Mouse (Mus musculus): ENCODE data around the gene Fry. TPM values are rescaled to one million over a fixed set of nuclear protein-coding genes. Genes with fewer than 3 reads are reported as not detected.

Gene Fry
- total RNA-seq, 2 experiments from 2014 or later = 196 to 210 TPM

DNA sequence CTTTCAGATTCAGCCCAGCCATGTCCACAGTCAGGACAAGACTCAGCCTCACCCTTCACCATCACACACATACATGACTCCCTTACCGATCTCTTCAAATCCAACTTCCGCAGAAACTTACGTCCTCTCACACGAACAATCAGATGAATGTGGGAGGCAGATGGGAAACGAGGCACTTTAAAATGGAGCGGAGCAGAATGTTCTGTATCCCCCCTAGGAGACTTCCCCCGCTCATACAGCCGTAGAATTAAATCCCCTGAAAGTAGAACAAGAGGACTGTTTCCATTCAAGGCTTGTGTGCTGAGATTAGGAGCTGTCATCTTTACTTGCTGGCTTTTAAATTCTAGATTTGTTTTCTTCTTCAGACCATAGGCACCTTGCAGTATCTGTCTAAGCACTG is 10.0 kb downstream of the Fry start:
- DNase-seq (ENCODE audit: low spot score in 2 of 2) = peak; percentile 40 to 74

DNA sequence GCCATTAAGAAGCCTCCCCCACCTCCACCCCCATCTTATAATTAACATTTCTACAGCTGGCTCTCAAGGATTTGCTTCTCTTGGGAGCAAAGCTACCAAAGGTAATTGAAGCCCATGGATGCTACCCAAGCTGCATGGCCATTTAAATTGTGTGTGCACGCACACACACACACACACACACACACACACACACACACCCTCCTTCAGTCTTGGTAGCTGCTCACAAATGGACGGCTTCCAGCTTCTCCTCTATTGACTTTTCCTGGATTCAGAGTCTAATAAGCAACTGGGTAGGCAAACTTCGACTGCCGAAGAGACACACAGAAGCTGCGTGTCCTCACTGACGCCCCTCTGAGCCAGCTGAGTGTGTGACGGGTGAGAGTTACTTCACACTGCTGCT is 11.7 kb downstream of the Fry start:
- DNase-seq (ENCODE audit: low spot score in 2 of 2) = peak in 1 of 2 experiments; percentile 55

DNA sequence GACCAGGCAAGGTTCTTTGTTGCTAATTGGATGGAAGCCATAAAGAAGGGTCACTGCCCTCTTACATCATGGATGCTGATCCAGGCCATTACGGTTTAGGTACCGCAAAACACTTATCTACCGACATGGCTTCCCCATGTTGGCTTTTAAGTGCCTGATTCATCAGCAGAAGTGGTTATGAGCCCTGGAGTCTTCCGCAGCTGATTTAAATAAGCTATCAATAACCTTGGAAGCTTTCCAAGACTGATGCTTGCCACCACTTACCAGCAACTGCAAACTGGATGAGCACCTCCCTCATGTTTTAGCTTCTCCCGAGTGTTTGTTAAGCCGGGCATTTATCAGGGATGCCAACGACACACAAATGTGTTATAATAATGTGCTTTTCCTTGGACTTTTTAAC is 12.7 kb downstream of the Fry start:
- no peak for DNase-seq (ENCODE audit: low spot score in 2 of 2)

DNA sequence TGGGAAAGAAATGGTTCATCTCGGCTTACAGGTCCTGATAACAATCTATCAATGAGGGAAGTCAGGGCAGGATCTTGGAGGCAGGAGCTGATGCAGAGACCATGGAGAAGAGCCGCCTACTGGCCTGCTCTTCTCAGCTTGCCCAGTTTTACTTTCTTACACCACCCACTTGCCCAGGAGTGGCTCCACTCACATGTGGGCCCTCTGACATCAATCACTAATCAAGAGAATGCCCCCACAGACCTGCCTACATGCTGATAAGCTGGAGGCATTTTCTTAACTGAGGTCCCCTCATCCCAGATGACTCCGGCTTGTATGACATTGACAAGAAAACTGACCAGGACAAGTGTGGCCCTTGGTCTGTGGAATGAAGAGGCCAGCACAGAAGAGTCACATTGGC is 16.2 kb downstream of the Fry start:
- DNase-seq (ENCODE audit: low spot score in 2 of 2) = no peak

DNA sequence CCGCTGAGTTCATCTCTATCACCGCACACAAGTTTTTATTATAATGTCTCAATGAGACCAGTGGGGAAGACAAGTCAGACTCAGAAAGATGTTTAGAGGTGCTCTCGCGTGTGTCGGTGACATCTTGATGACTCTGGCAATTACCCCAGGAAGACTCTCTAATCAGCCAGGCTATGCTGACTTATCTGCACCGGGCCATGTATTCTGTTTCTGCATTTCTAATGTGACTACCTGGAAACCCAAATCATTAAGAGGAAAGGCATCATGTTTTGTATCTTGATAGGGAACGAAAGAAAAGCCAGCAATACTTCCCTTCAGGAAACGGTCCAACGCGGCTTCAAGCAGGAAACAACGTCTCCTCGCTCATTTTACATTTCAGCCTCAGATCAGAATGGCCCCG is 17.1 kb downstream of the Fry start:
- no peak for DNase-seq (ENCODE audit: low spot score in 2 of 2)

DNA sequence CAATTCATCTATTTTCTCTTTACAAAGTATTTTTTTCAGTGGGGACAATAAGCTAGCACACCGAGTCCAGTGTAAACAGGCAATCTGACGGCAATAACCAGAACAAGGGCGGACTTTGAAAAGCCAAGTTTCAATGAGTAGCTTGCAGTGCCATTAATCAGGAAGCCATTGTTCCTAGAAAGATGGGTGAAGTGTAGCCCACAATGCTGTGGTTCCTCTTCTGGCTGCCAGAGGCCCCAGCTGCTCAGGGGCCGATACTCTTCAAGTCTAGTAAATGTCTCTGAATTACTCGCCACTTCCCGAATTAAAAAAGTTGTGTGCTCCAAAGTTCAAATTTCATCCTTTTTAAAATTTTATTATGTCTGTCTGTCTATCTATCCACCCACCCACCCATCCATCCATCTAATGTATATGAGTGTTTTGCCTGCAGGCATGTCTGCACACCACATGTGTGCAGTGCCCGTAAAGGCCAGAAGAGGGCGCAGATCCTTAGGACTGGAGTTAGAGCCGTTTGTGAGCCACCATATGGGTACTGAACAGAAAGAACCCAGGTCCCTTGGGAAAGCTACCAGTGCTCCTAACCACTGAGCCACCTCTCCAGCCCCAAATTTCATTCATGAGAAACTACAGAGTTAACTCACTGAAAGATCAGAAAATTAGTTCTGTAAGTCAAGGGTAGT is 19.5 kb downstream of the Fry start:
- DNase-seq (ENCODE audit: low spot score in 2 of 2) = no peak

DNA sequence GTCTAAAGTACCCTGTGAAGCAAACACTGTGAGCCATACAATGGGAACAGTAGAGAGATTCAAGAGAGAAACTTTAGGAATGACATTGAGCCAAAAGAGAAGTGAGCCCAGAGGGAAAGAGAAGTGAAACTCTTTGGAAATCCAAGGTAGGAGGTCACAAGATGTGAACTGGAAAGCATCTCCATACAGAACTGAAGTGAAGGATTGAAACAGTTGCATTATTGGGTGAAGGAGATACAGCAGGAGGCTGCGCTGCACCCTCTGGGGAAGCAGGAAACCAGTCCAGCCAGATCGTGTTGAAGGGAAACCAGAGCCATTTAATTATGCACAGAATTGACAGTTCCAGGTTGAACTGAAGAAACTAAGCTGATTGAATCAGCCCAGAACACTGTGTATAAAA is 22.1 kb downstream of the Fry start:
- no peak for DNase-seq (ENCODE audit: low spot score in 2 of 2)

DNA sequence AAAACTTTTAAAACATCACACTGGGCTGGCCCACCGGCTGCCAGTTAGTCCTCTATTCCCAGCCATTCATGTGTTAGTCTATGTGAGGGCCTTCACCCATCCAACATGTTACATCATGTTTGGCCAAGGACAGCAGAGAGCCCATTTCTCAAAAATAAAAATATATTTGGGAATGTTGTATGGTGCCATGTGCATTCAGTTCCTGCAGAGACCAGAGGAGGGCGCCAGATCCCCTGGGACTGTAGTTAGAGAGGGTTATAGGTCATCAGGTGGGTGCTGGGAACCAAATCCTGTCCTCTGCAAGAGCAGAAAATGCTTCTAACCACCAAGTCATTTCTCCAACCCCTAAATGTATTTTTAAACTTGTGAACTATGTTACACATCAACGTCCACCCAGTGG is 27.5 kb downstream of the Fry start:
- DNase-seq (ENCODE audit: low spot score in 2 of 2) = no peak

DNA sequence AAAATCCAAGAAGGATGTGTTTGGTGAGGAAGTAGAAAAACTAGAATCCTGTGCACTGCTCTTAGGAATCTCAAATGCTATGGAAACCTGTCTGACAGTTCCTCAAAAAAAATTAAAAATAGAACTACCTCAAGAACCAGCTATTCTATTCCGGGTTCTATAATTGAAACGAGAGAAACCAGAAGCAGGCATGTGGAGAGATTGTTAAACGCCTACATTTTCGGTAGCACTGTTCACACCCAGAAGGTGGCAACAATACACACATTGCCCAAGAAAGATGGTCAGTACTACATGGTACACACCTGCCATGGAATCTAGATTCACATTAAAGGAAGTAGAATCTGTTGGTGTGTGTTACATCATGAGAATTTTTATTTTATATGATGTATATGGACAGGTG is 28.2 kb downstream of the Fry start:
- no peak for DNase-seq (ENCODE audit: low spot score in 2 of 2)

DNA sequence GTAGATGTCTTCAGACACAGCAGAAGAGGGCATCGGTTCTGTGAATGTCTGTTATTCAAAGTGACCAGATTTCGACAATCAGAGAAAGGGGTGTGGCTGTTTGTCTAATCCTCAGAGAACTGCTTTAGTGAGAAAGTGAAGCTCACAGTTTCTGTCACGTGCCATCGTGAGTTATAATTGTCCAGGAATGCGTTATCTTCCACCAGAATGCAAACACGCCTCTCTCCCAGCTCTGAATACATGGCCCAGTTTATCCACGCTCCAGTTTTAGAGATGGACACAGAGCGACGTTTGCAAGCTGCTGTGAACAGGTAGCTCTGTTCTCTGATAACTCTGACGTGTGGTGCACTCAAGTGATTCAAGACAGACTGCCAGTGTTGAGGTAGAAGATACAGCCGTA is 31.3 kb downstream of the Fry start:
- DNase-seq (ENCODE audit: low spot score in 2 of 2) = no peak

DNA sequence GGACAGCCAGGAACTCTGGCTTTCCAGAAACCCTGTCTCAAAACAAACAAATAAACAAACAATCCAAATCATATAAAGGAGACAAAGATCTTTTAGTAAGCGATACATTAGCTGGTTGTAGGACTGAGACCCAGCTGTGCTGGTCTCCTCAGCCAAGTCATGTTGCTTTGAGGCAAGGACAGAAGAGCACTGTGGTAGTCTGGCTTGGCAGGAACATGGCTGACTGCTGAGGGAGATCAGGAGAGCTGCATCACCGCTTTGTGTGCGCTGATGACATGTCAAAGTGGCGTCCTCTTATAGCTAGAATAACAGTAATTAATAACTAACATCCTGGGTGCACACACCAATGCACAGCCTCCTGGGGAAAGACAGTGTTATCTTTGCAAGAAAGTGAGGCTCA is 32.5 kb downstream of the Fry start:
- DNase-seq (ENCODE audit: low spot score in 2 of 2) = no peak

DNA sequence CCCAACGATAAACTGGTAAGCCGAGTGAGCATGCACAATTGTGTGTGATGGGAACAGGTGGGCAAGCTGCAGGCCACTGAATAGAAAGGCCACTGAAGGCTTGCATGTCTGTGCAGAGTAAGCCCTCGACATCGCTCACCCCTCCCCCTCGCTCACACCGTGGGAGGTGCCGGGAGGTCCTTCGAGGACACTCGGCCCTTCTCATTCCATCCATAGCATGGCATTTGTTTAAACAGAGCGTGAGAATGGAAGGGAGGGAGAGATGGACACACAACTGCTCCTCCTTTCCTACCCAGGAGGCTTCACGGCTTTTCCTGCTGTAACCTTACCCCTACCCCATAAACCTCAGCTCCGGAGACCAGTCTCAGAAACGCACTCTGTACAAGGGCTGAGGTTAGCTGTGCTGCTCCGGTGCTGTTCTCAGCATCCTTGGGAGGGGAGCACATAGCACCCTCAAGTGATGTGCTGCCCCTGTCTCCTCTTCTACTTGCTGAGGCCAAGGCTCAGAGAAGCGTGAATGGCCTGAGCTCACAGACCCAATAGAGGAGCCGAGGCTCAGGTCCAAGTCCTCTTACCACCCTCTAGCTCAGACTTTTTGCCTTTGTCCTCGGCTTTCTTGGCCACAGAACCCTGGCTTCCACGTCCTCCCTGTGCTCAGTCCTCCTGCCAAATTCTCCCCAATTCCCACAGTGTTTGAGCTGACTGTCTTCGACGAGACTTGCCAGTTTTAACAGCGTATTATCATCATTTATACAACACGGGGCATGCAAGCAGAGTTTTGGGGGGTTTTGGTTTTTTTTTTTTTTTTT is 33.8 kb downstream of the Fry start:
- DNase-seq (ENCODE audit: low spot score in 2 of 2) = no peak

DNA sequence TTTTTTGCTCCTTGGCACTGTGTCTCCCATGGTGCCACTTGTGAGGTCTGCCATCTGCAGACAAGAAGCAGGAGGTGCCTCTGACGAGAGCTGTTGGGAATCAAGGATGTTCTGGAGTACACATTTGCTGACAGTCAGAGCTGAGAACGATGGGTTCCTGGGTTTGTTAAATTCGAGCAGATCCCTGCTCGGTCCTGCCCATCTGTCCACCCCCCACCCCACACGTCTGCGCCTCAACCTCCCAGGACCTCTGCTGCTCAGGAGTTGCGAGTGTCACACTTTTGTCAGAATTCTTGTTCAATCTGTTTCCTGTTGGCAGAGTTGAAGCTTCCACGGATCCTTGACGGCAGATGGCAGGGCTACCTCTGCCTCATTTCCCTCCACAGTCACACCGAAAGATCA is 34.4 kb downstream of the Fry start:
- peak in 1 of 2 experiments; percentile 68 for DNase-seq (ENCODE audit: low spot score in 2 of 2)

DNA sequence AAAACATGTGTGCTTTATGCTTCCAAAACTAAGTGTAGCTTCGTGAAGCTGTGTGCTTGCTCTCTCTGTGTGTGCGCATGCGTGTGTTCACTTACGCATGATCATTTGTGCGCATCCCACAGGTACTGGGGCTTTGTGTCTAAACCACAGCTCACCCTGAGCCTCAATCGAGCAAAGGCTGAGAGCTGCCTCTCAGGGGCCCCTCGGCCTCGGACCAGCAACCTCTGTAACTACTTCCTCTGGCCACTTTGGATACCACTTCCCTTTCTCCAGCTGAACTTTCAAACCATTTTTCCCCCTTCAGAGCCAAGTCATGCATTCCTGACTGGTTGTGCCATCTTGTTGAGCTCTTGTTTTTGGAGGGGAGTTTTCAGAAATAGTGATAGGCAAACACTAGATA is 36.9 kb downstream of the Fry start:
- no peak for DNase-seq (ENCODE audit: low spot score in 2 of 2)

DNA sequence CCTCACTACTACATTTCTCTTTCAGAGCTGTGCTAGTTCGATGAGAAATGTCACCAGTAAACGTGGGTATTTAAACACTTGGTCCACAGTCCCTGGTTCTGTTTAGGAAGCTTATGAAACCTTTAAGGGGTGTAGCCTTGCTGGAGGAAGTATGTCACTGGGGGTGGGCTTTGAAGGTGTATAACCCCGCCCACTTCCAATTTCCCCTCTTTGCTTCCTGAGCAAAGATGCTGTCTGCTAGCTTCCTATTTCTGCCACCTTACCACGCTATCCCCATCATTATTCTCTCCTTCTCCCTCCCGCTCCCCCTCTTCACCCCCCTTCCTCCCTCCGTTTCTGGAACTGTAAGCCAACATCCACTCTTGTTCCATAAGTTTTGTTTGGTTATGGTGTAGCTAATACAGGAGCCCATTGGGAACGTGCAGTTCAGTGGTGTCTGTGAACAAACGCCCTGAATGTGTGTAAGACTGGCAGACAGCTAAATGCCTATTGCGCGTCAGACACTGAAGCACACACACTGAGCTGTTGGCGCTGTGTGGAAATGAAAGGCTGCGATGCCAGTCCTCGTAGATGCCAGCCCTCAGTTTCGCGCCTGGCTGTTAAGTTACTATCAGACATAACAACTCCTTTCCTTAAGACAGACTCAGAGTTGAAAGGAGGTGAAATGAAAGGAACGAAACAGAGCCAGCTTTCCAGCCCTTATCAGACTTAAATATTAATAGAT is 37.8 kb downstream of the Fry start:
- peak in 1 of 2 experiments; percentile 67 for DNase-seq (ENCODE audit: low spot score in 2 of 2)

DNA sequence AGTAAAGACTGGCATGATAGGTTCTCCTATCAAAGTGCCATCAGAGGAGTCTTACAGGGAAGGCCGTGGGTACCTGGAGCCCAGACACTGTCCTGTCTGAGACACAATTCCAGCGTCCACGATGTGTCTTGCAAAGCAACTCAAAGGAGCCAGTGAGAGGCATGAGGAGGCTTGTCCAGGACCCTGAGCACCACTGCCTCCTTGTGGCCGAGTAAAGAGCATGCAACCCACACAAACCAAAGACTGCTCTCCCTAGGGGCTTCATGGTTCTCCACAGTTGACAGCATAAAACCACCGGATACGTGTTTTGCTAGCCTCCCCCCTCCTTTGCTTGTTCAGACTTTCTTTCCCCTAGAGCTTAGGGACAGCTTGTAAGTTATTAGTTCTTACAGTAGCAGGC is 39.2 kb downstream of the Fry start:
- peak in 1 of 2 experiments; percentile 43 for DNase-seq (ENCODE audit: low spot score in 2 of 2)

DNA sequence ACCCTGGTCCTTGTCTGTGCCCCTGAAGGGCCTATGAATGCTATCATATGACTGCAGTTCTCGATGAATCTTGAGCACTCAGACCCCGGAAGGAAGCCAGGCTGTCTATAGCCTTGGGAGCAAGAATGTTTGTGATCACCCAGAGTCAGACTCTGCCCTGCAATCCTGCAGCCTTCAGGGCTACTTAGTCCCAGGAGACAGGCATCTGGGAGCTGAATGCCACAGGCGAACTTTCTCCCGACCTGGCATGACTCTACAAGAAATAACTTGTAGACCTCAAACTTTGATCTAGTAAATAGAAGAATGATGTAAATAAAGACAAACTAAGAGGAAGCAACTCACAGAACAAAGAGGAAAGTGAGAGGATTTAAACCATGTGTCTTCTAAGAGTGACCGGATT is 40.7 kb downstream of the Fry start:
- no peak for DNase-seq (ENCODE audit: low spot score in 2 of 2)

DNA sequence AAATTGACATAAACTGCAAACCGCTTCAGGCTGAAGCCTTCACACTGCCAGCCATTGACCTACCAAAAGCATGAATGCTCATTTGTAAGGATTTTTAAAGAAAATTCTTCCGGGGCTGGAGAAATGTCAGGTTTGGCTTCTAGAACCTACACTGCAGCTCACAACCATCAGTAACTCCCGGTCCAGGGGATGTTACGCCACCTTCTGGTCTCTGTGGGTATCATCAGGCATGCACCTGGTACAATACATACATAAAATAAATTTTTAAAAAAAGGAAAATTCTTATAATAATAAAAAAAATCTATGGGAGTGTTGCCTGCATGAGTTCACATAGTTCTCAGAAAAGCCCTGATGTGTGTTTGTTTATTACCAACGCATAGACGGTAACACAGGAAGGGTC is 42.7 kb downstream of the Fry start:
- DNase-seq (ENCODE audit: low spot score in 2 of 2) = no peak

DNA sequence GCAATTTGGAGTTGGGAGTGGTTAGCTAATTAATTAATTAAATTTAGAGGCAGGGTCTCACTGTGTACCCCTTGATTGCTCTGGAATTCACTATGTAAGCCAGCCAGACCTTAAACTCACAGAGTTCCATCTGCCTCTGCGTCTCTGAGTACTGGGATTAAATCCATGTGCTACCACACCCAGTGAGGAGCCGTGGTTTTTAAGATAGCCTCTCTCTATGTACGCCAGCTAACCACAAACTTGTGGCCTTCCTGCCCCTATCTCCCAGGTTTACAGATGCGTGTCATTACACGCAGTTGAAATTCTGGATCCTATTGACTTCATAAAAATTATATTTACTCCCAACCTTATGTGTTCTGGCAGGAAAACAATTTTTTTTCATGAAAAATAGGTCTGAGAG is 43.5 kb downstream of the Fry start:
- DNase-seq (ENCODE audit: low spot score in 2 of 2) = no peak

DNA sequence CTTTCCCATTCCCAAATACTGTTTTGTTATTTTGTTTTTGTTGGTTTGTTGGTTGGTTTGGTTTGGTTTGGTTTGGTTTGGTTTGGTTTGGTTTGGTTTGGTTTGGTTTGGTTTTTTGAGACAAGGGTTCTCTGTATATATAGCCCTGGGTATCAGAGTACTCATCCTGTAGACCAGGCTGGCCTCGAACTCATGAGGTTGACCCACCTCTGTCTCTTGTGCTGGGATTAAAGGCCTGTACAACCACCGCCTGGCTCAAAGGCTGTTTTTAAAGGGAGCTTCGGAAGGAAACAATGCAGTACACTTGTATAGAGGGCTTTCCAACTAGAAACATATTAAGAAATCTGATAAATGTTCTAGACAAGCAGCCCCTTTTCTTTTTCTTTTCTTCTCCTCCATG is 46.2 kb downstream of the Fry start:
- DNase-seq (ENCODE audit: low spot score in 2 of 2) = no peak

DNA sequence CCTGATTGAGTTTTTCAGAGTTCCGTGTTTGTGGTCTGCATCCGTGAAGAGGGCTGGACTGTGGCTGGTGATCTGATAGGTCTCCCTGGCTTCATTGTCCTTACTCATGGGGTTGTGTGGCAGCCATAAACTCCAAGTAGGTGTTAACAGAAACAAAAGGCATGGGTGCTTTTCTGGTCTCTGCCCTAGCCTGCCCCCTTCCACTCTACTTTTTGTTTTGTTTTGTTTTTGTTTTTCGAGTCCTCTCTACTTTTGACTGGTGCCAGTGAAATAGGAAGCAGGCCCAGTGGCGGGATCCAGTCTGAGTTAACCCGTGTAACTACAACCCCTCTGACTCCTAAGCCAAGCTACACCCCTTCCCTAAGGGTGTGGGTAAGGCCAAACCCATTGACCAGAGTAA is 48.4 kb downstream of the Fry start:
- DNase-seq (ENCODE audit: low spot score in 2 of 2) = no peak

DNA sequence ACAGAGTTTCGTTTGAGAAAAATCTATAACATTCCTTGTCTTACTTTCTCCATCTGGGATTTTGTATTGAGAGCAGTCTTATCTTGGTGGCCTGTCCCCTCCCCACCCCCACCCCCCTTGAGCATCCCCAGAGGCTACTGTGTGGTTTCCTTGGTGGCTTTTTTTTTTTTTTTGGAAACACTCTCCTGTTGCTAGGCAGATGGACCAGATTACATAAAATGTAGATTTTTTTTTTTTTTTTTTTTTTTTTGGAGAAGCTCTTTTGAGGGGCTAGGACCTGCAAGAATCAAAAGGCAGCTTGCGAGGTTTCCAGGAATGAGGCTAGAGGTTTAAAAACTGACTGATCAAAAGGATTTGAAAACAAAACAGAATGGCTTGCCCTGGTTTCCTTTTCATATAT is 48.8 kb downstream of the Fry start:
- no peak for DNase-seq (ENCODE audit: low spot score in 2 of 2)

Measured in layer of hippocampus, adult 18-20 months (tissue).